Mouse (Mus musculus): ENCODE measurements around the gene Pacs2. TPM values are rescaled to one million over a fixed set of nuclear protein-coding genes. Genes with fewer than 3 reads are reported as not detected.

Pacs2 gene
- total and polyA plus RNA-seq, 3 experiments, result 34.8 to 37.5 (median 34.9) TPM

- Histone ChIP-seq H3K4me1 (ENCODE audit: control insufficient read depth, insufficient read depth, low read length) (peaks cover 12% of the 10 kb centered on the region), H3K27me3 (ENCODE audit: control insufficient read depth, insufficient read depth, low read length) (no peaks in the 10 kb centered on the region), H3K36me3 (ENCODE audit: control insufficient read depth, insufficient read depth, low read length) (no peaks in the 10 kb centered on the region), H3K27ac (peak within 1 kb of the TSS; percentile 79), H3K79me2 (replicated peaks; ENCODE audit: control insufficient read depth, insufficient read depth, low read length) (peaks cover 6% of the 10 kb centered on the region), H3K9ac (ENCODE audit: low read depth, low read length) (peak within 1 kb of the TSS; percentile 99), H3K4me3 (peak within 1 kb of the TSS; percentile 74)
- TF ChIP-seq EP300 (IDR thresholded peaks at IDR 0.05; ENCODE audit: insufficient read depth, low read depth, low read length) (no peak), POLR2A (IDR thresholded peaks at IDR 0.05; ENCODE audit: insufficient read depth, low read depth, low read length) (no peak), CTCF (IDR thresholded peaks at IDR 0.05) (no peak)
- peak; percentile 76 to 78 for DNase-seq
- WGBS, result 2% methylated on average over 41 of the region's 53 CpGs
- intact Hi-C loops (cut with DNase I), result loop anchor here (1.0 kb wide), 1 partner anchor 23 kb away; no protein-coding TSS in a partner anchor
These were observed 83.5 kb downstream of the Pacs2 start, which contains the start of gene Mta1 for GRCm38 (mm10) chr12:113097749-113098281. TSS of gene Mta1 (plus strand) at chr12:113098278.

DNA sequence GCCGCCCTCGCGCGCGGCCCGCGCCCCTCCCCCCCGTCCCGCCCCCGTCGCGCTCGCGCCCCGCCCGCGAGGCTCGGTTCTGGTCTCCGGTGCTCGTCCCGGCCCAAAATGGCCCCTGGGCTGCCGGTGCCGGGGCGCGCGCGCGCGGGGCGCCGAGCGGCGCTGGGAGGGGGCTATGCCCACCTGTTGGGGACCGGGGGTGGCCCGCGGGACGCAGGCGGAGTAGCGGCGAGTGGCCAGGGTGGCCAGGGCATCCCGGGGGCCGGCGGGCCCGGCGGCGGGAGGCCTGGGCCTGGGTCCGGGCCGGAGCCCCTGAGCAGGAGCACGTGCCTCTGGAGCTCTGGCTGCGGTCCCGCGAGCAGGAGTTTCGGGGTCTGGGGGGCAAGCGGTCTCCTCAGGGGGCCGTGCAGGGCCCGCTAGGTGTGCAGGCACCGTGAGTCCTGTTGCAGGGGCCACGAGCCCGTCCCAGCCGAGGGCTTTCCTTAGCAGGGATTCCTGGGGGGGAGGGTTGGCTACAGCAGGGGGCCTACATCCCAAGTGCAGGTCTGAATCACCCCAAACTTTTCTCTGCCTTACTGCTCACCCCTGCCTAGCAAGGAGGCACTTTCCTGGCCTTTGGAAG, 84.3 kb downstream of the Pacs2 start:
- H3K27me3 ChIP-seq (ENCODE audit: control insufficient read depth, insufficient read depth, low read length), result no peaks in the 10 kb centered on the region
- H3K4me3 ChIP-seq, result peak overlapping the region; percentile 74
- WGBS, result 1% methylated on average over 52 of the region's 60 CpGs
- intact Hi-C loops (cut with DNase I), result no loop called here
- peak; percentile 49 to 54 for DNase-seq
- peak overlapping the region; percentile 98 for H3K9ac ChIP-seq (ENCODE audit: low read depth, low read length)
- H3K4me1 ChIP-seq (ENCODE audit: control insufficient read depth, insufficient read depth, low read length), result peaks cover 12% of the 10 kb centered on the region
- no peak for TF ChIP-seq CTCF (IDR thresholded peaks at IDR 0.05)
- no peak for TF ChIP-seq EP300 (IDR thresholded peaks at IDR 0.05; ENCODE audit: insufficient read depth, low read depth, low read length)
- no peak for TF ChIP-seq POLR2A (IDR thresholded peaks at IDR 0.05; ENCODE audit: insufficient read depth, low read depth, low read length)
- peaks cover 6% of the 10 kb centered on the region for H3K79me2 ChIP-seq (replicated peaks; ENCODE audit: control insufficient read depth, insufficient read depth, low read length)
- H3K36me3 ChIP-seq (ENCODE audit: control insufficient read depth, insufficient read depth, low read length), result no peaks in the 10 kb centered on the region
- peak overlapping the region; percentile 79 for H3K27ac ChIP-seq

DNA sequence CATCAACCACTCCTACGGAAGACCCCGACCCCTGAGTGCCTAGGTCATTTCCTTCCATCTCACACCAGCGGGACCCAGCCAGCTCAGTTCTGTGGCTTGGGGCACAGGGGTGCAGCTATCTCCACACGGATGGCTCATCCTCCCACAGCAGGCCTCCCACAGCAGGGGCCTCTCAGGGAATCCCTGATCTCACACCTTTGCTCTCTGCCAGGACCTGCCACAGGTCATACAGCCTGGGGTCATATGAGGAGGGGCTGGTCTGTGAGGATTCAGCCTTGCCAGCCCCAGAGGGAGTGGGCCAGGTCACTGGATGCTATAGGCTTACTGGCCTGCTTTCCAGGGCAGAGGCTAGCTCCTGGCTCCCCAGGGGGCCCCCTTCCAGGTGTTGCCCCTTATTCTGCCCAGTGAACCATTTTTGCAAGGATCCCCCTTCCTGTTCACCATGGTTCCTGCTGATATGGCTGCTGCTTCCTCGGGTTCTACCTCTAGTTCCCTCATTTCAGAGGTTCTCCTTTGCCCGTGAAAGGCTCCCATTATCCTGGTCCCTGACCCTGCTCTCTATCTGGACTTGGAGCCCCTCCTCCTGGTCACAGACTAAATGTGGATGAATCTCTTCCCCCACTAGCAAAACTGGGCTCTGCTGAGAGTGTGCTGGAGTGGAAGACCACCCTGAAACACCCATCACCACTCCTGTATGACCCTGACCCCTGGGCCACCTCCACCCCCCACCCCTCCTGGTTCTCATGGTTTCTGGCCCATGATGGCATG, 85.3 kb downstream of the Pacs2 start:
- no peak overlapping the region for H3K4me3 ChIP-seq
- no peaks in the 10 kb centered on the region for H3K27me3 ChIP-seq (ENCODE audit: control insufficient read depth, insufficient read depth, low read length)
- intact Hi-C loops (cut with DNase I), result loop anchor here (2.0 to 10.0 kb wide), 2 partner anchors 95 to 225 kb away; no protein-coding TSS in a partner anchor
- H3K9ac ChIP-seq (ENCODE audit: low read depth, low read length), result peak overlapping the region; percentile 98
- H3K79me2 ChIP-seq (replicated peaks; ENCODE audit: control insufficient read depth, insufficient read depth, low read length), result peaks cover 10% of the 10 kb centered on the region
- WGBS, result 41% methylated on average over 6 of the region's 6 CpGs
- peaks cover 14% of the 10 kb centered on the region for H3K4me1 ChIP-seq (ENCODE audit: control insufficient read depth, insufficient read depth, low read length)
- H3K36me3 ChIP-seq (ENCODE audit: control insufficient read depth, insufficient read depth, low read length), result no peaks in the 10 kb centered on the region
- H3K27ac ChIP-seq, result no peak overlapping the region; the same call in 1 of the 2 replicates
- DNase-seq, result no peak
- no peak for TF ChIP-seq CTCF (IDR thresholded peaks at IDR 0.05)
- no peak for TF ChIP-seq EP300 (IDR thresholded peaks at IDR 0.05; ENCODE audit: insufficient read depth, low read depth, low read length)
- TF ChIP-seq POLR2A (IDR thresholded peaks at IDR 0.05; ENCODE audit: insufficient read depth, low read depth, low read length), result no peak

GRCm38 (mm10) chr12:113100448-113101076, 86.3 kb downstream of the Pacs2 start:
- Histone ChIP-seq H3K4me3 (no peak overlapping the region), H3K27ac (peak overlapping the region; percentile 23; the same call in 1 of the 2 replicates), H3K79me2 (replicated peaks; ENCODE audit: control insufficient read depth, insufficient read depth, low read length) (peaks cover 11% of the 10 kb centered on the region), H3K9ac (ENCODE audit: low read depth, low read length) (no peak overlapping the region), H3K4me1 (ENCODE audit: control insufficient read depth, insufficient read depth, low read length) (peaks cover 14% of the 10 kb centered on the region), H3K36me3 (ENCODE audit: control insufficient read depth, insufficient read depth, low read length) (no peaks in the 10 kb centered on the region), H3K27me3 (ENCODE audit: control insufficient read depth, insufficient read depth, low read length) (no peaks in the 10 kb centered on the region)
- peak; percentile 70 to 74 for DNase-seq
- TF ChIP-seq EP300 (IDR thresholded peaks at IDR 0.05; ENCODE audit: insufficient read depth, low read depth, low read length) (no peak), POLR2A (IDR thresholded peaks at IDR 0.05; ENCODE audit: insufficient read depth, low read depth, low read length) (no peak), CTCF (IDR thresholded peaks at IDR 0.05) (no peak)
- 54% methylated on average over 5 of the region's 5 CpGs for WGBS
- intact Hi-C loops (cut with DNase I), result loop anchor here (2.0 to 10.0 kb wide), 2 partner anchors 96 to 226 kb away; no protein-coding TSS in a partner anchor

GRCm38 (mm10) chr12:113101251-113101960, 87.1 kb downstream of the Pacs2 start:
- Histone ChIP-seq H3K27ac (peak overlapping the region; percentile 23; the same call in 1 of the 2 replicates), H3K36me3 (ENCODE audit: control insufficient read depth, insufficient read depth, low read length) (no peaks in the 10 kb centered on the region), H3K79me2 (replicated peaks; ENCODE audit: control insufficient read depth, insufficient read depth, low read length) (peaks cover 13% of the 10 kb centered on the region), H3K4me1 (ENCODE audit: control insufficient read depth, insufficient read depth, low read length) (peaks cover 14% of the 10 kb centered on the region), H3K4me3 (no peak overlapping the region), H3K9ac (ENCODE audit: low read depth, low read length) (no peak overlapping the region), H3K27me3 (ENCODE audit: control insufficient read depth, insufficient read depth, low read length) (no peaks in the 10 kb centered on the region)
- 63% methylated on average over 9 of the region's 9 CpGs for WGBS
- intact Hi-C loops (cut with DNase I), result loop anchor here (2.0 to 10.0 kb wide), 2 partner anchors 97 to 227 kb away; no protein-coding TSS in a partner anchor
- no peak for DNase-seq
- TF ChIP-seq CTCF (IDR thresholded peaks at IDR 0.05) (no peak), POLR2A (IDR thresholded peaks at IDR 0.05; ENCODE audit: insufficient read depth, low read depth, low read length) (no peak), EP300 (IDR thresholded peaks at IDR 0.05; ENCODE audit: insufficient read depth, low read depth, low read length) (no peak)
